Mouse (Mus musculus): ENCODE results near the gene Kcna2. TPM values are rescaled to one million over a fixed set of nuclear protein-coding genes. Genes with fewer than 3 reads are reported as not detected.

The Kcna2 gene
- polyA plus RNA-seq, 1 experiment = not detected

DNA sequence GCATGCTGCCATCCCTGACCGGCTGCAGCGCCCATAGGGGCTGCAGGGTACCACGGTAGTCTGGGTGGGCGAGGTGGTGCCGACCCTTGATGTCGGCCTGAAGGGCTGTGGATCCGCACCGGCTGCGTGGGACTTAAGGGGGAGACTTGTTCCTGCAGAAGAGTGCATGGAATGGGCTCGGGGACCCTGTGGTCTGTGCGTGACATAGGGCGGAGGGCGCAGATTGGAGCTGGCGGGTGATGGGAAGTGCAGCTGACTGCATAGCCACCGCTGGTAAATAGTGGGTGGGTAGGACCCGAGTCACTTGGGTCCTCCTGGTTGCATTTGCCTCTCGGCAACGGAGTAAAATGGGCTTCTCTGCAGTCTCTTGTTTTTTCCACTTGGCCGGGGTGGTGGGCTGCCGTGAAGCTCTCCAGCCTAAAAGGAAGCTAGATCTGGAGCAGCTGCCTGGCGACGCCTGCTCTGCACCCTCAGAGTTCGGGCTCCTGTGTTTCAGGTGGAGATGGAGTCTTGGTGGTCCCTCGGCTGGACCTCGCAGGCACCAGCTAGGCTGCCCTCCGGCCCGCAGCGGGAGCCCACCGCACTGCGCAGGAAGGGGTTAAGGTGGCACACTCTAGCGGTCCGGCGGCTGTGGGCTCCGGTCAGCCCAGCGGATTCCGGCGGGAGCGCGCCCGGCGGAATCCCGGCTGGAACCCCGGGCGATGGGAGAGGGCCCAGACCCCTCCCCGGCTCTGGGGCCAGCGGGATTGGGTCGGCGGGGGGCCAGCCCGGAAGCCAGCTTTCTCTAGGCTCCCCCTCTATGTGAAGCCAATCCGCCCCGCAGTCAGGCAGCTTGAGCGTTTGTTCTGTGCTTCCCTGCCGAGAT, 1.1 kb downstream of the Kcna2 start:
- no peak for TF ChIP-seq MAX (IDR thresholded peaks at IDR 0.05)
- no peak for TF ChIP-seq USF1 (IDR thresholded peaks at IDR 0.05; ENCODE audit: low read depth)
- no peaks in the 10 kb centered on the region for H3K79me2 ChIP-seq (ENCODE audit: control insufficient read depth, insufficient read depth)
- no peak overlapping the region for H3ac ChIP-seq (ENCODE audit: control insufficient read depth, insufficient read length, low read depth)
- H3K79me3 ChIP-seq (ENCODE audit: low read depth) = no peaks in the 10 kb centered on the region
- no peaks in the 10 kb centered on the region for H3K36me3 ChIP-seq (ENCODE audit: control insufficient read depth, insufficient read depth)
- peaks cover 84% of the 10 kb centered on the region for H3K27me3 ChIP-seq (ENCODE audit: control insufficient read depth, insufficient read depth, insufficient read length)
- H3K4me3 ChIP-seq (ENCODE audit: insufficient read depth, poor library complexity, severe bottlenecking) = no peak overlapping the region

DNA sequence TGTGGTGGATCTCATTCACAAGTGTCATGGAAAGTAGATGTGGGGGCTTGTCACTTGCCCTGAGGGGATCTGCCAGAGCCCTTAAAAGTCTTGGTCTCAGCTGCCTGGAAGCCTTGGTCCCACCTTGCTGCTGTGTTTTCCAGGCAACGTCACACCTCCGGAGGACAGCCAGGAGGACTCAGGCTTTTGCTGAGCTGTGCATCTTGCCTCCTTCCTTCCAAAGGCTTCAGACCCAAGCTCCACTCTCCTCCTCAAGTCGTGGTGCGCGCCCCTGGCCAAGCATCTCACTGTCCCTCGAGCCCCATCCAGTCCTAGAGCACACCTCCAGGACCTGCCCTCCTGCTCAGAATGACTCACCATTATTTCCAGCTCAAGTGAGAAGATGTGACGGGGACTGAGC, 2.1 kb downstream of the Kcna2 start:
- Histone ChIP-seq H3K4me3 (ENCODE audit: insufficient read depth, poor library complexity, severe bottlenecking) (no peak overlapping the region), H3K36me3 (ENCODE audit: control insufficient read depth, insufficient read depth) (no peaks in the 10 kb centered on the region), H3K79me3 (ENCODE audit: low read depth) (no peaks in the 10 kb centered on the region), H3ac (ENCODE audit: control insufficient read depth, insufficient read length, low read depth) (no peak overlapping the region), H3K79me2 (ENCODE audit: control insufficient read depth, insufficient read depth) (no peaks in the 10 kb centered on the region), H3K27me3 (ENCODE audit: control insufficient read depth, insufficient read depth, insufficient read length) (peaks cover 79% of the 10 kb centered on the region)
- TF ChIP-seq CTCF (IDR thresholded peaks at IDR 0.05; ENCODE audit: control insufficient read depth, insufficient read depth, insufficient read length) (no peak), USF1 (IDR thresholded peaks at IDR 0.05; ENCODE audit: low read depth) (no peak), CEBPB (IDR thresholded peaks at IDR 0.05; ENCODE audit: low read depth) (no peak)

DNA sequence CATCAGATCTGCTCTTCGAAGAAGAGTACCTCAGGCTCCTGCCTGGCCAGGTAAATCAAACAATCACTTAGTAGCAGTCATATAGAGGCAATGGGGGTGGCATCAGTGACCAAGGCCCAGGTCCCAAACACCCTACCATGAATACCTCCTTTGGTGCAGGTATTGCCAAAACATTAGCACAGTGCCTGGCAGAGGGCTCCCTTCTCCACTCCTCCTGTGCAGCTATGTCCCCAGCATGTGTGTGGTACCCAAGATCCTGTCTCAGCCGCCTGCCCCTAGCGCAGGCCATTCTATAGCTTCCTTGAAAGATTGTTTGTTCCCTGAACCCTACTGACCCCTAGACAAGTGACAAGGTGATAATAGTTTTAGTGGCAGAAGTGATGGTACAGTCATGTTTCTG, 2.5 kb downstream of the Kcna2 start:
- no peaks in the 10 kb centered on the region for H3K79me2 ChIP-seq (ENCODE audit: control insufficient read depth, insufficient read depth)
- TF ChIP-seq MYOD1 (IDR thresholded peaks at IDR 0.05; ENCODE audit: control insufficient read depth, insufficient read length, low read depth) = no peak
- H3K79me3 ChIP-seq (ENCODE audit: low read depth) = no peaks in the 10 kb centered on the region
- H3K36me3 ChIP-seq (ENCODE audit: control insufficient read depth, insufficient read depth) = no peaks in the 10 kb centered on the region
- H3K4me3 ChIP-seq (ENCODE audit: insufficient read depth, poor library complexity, severe bottlenecking) = no peak overlapping the region
- peaks cover 78% of the 10 kb centered on the region for H3K27me3 ChIP-seq (ENCODE audit: control insufficient read depth, insufficient read depth, insufficient read length)
- H3ac ChIP-seq (ENCODE audit: control insufficient read depth, insufficient read length, low read depth) = no peak overlapping the region

DNA sequence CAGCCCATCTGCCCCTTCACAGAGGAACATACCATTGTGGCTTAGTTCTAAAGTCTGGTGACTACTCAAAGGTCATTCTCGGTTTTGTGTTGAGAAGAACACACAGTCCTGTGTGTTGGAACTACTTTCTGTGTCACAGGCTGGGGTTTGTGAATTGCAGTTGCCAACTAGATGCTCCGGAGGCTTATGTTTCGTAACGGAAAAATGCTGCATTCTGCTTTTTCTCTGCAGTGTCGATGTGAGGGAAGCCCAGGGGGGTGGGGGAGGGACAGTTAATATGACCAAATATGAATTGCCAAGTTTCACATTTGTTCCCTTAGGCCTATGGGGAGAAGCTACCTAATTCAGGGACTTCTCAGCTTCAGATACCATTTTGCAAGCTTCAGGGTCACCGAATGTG, 5.0 kb downstream of the Kcna2 start:
- H3K4me3 ChIP-seq (ENCODE audit: insufficient read depth, poor library complexity, severe bottlenecking) = no peak overlapping the region
- no peaks in the 10 kb centered on the region for H3K36me3 ChIP-seq (ENCODE audit: control insufficient read depth, insufficient read depth)
- peaks cover 56% of the 10 kb centered on the region for H3K27me3 ChIP-seq (ENCODE audit: control insufficient read depth, insufficient read depth, insufficient read length)
- H3K79me3 ChIP-seq (ENCODE audit: low read depth) = no peaks in the 10 kb centered on the region
- no peak overlapping the region for H3ac ChIP-seq (ENCODE audit: control insufficient read depth, insufficient read length, low read depth)
- H3K79me2 ChIP-seq (ENCODE audit: control insufficient read depth, insufficient read depth) = no peaks in the 10 kb centered on the region
- TF ChIP-seq FOSL1 (IDR thresholded peaks at IDR 0.05; ENCODE audit: insufficient read depth, low read length, poor library complexity, severe bottlenecking) (no peak), CEBPB (IDR thresholded peaks at IDR 0.05; ENCODE audit: low read depth) (no peak), MAX (IDR thresholded peaks at IDR 0.05) (no peak), MYOG (IDR thresholded peaks at IDR 0.05; ENCODE audit: control insufficient read depth, extremely low read depth, insufficient read length) (no peak), MYOD1 (IDR thresholded peaks at IDR 0.05; ENCODE audit: control insufficient read depth, insufficient read length, low read depth) (no peak), USF1 (IDR thresholded peaks at IDR 0.05; ENCODE audit: low read depth) (no peak)

DNA sequence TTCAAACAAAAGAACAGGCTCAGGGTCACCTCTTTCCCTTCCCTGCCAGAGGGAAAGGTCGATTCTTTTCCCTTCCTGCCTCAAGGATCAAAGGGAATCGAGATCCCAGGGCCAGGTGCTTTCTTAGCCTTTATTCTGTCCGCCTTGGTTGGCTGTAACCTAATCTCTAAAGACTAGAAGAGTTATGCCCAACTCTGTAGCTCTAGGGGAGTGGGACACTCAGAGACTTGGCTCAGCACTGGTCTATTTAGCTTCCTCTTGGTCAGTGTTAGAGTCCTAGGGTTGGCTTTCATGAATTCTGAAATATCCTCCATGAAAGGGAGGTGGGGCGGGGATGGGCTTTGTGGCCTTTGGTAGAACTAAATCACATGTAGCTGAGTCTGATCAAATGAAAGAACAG, 11.6 kb downstream of the Kcna2 start:
- Histone ChIP-seq H3K4me3 (ENCODE audit: insufficient read depth, poor library complexity, severe bottlenecking) (no peak overlapping the region), H3K79me2 (ENCODE audit: control insufficient read depth, insufficient read depth) (no peaks in the 10 kb centered on the region), H3K79me3 (ENCODE audit: low read depth) (no peaks in the 10 kb centered on the region), H3K36me3 (ENCODE audit: control insufficient read depth, insufficient read depth) (no peaks in the 10 kb centered on the region), H3ac (ENCODE audit: control insufficient read depth, insufficient read length, low read depth) (no peak overlapping the region), H3K27me3 (ENCODE audit: control insufficient read depth, insufficient read depth, insufficient read length) (peaks cover 34% of the 10 kb centered on the region)
- no peak for TF ChIP-seq CTCF (IDR thresholded peaks at IDR 0.05; ENCODE audit: control insufficient read depth, insufficient read depth, insufficient read length)

DNA sequence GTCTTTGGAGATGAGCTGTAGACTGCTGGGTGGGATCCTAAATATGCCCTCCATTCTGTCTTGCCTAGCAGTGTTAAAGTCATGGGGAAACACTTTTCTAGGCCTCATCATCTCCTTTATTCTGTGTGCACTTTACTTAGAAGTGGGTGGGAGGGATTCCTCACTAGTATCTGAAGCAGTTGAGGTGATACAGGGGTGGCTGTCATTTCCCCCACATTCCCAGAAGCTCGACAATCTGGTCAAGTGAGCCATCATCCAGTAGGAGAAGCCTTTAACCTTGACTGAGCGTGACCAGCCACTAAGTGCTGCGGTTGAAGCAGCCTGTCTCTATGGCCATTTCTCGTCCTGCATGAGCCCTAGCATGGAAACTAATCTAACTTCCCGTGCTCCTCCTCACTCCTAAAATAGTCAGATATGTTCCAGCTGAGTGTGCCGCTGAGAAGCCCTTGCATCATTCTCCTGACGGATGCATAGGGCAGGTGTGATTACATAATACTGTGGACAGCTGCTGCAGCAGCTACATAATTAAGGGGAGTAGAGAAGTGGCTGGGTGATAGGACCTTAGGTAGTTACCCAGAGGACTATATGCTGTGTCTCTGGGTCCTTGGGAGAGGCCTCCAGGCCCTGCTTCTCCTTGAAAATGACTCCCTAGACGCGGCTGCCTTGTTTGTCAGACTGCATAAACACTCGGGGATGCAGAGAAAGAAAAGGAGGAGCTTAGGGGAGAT, 12.2 kb downstream of the Kcna2 start:
- Histone ChIP-seq H3K79me2 (ENCODE audit: control insufficient read depth, insufficient read depth) (no peaks in the 10 kb centered on the region), H3K36me3 (ENCODE audit: control insufficient read depth, insufficient read depth) (no peaks in the 10 kb centered on the region), H3K4me3 (ENCODE audit: insufficient read depth, poor library complexity, severe bottlenecking) (no peak overlapping the region), H3K27me3 (ENCODE audit: control insufficient read depth, insufficient read depth, insufficient read length) (peaks cover 31% of the 10 kb centered on the region), H3ac (ENCODE audit: control insufficient read depth, insufficient read length, low read depth) (no peak overlapping the region), H3K79me3 (ENCODE audit: low read depth) (no peaks in the 10 kb centered on the region)
- TF ChIP-seq USF1 (IDR thresholded peaks at IDR 0.05; ENCODE audit: low read depth) (no peak), MAX (IDR thresholded peaks at IDR 0.05) (no peak), CTCF (IDR thresholded peaks at IDR 0.05; ENCODE audit: control insufficient read depth, insufficient read depth, insufficient read length) (no peak), MYOD1 (IDR thresholded peaks at IDR 0.05; ENCODE audit: control insufficient read depth, insufficient read length, low read depth) (no peak), CEBPB (IDR thresholded peaks at IDR 0.05; ENCODE audit: low read depth) (no peak), MYOG (IDR thresholded peaks at IDR 0.05; ENCODE audit: control insufficient read depth, extremely low read depth, insufficient read length) (no peak), FOSL1 (IDR thresholded peaks at IDR 0.05; ENCODE audit: insufficient read depth, low read length, poor library complexity, severe bottlenecking) (no peak)

Measured in C2C12 (cell line).